Mouse (Mus musculus) erythroblast, embryonic 14.5 days (primary cell): Measurements from ENCODE around the gene Drap1.

Source experiments
- GATA1 ChIP-seq: IDR thresholded peaks from 2 replicates; pipeline ENCODE4 v1.6.1; 2012; ENCODE audit warnings: low read length, inconsistent platforms, mixed read lengths
- TAL1 ChIP-seq: IDR thresholded peaks from 3 replicates; pipeline ENCODE4 v1.6.1; 2012; ENCODE audit warnings: low read length, inconsistent platforms, mixed read lengths

DNA sequence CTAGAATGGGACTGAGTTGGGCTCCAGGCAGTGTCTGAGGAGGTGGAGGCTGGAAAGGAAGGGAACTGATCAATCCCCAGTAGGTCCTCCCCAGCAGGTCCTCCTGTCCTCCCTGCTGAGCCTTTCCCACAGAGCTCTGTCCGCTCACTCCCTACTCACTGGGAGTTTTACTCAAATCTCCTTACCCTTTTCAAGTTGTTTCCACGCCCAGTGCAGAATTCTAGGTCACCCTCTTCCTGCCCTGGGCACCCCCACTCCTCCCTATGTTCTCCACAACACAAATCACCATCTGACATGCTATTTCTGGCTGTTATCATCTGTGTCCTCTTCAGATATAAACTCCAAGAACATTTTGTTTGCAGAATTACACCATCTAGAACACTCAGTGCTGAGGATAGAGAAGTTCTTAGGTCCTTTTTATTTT is 10.2 kb downstream of the Drap1 start:
- TF ChIP-seq GATA1 (no peak), TAL1 (no peak)
